Mouse (Mus musculus): ENCODE measurements around the gene Plekhg5.
"Not testable (repeated sequence)": the region's sequence is repeated elsewhere in the genome, so short reads cannot be mapped to it uniquely, and the experiment has no call there.

Plekhg5 gene

DNA sequence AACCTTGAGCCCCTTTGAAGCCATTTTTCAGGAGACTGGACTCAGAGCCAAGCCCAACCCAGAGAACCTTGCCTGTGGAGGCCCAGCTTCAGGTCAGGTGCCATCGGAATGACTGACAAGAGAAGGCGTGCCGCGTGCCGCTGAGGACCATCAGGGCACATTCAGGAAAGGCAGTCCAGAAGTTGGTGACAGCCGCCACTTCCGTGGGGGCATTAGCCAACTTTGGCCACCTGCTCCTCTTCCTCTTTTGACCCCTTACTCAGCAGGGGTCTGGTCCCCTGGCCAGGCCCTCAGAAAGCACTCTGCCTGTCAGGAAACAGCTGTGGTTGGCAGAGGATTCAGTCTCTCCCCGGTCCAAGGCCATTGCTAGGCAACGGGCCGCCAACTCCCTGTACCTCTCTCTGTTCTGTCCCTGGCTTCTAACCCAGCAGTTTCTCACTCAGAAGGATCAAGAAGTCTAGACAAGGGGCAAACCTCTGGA, at the start of gene Plekhg5:
TSS of gene Plekhg5 (plus strand) at position 378 of the 481 bp plus-strand sequence.
- DNase-seq = no peak

DNA sequence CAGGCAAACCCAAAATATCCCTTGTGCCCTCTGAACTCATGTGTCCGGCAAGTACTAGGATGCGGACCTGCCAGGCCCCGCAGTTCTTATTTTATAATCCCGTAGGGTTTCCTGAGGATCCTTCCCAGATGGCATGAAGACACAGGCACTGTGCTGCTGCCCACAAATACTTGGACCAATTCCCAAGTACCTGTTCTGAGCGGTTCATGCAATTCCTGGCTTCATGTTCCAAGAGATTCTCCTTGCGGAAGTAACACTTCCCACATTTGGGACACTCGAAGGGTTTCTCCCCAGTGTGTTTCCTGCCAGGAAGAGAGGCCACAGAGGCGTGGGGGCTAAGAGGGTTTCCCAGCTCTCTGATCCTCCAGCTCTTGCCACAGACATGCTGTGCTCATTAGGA, 49.8 kb upstream of the Plekhg5 start:
- DNase-seq = peak in 1 of 2 experiments; percentile 49

DNA sequence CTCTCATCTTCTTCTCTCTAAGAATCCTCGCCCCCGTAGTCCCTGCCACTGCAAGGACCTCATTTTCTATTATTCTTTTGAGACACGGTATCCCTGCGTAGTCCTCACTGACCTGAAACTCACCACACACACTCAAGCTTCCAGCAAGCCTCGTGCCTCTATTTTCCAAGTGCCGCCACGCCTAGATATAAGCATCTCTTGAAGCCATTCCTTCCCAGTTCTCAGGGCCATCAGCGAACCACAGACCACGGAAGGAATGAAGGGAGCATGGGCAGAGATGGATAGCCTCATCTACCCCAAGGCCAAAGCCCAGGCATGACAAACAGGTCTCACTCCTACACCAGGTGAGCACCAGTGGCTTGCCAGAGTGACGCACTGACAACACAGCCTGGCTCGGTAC, 47.8 kb upstream of the Plekhg5 start:
- no peak for DNase-seq

GRCm38 (mm10) chr4:152026751-152027508, 45.4 kb upstream of the Plekhg5 start:
- DNase-seq = no peak

- peak; percentile 95 to 97 for DNase-seq
Measured at GRCm38 (mm10) chr4:152027524-152027923, 44.8 kb upstream of the Plekhg5 start, which contains the start of gene Zbtb48. TSS of gene Zbtb48 (minus strand) at chr4:152027671.

GRCm38 (mm10) chr4:152028456-152028855, 43.8 kb upstream of the Plekhg5 start:
- no peak for DNase-seq

DNA sequence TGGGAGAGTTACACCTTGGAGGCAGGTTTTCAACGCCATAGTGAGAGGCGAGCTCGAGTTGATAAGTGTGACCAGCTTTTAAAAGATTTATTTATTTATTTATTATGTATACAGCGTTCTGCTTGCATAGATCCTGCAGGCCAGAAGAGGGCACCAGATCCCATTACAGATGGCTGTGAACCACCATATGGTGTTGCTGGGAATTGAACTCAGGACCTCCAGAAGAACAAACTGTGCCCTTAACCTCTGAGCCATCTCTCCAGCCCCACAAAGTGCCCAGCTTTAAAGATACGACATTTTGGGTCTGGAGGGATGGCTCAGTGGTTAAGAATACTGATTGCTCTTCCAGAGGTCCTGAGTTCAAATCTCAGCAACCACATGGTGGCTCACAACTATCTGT, 43.2 kb upstream of the Plekhg5 start:
- DNase-seq = peak in 1 of 2 experiments; percentile 59

- no peak for DNase-seq
Measured at GRCm38 (mm10) chr4:152029997-152030396, 42.3 kb upstream of the Plekhg5 start.

- DNase-seq = no peak
Measured at GRCm38 (mm10) chr4:152032922-152033321, 39.4 kb upstream of the Plekhg5 start.

- not testable (repeated sequence) for DNase-seq
Measured at GRCm38 (mm10) chr4:152036464-152036863, 35.8 kb upstream of the Plekhg5 start.

DNA sequence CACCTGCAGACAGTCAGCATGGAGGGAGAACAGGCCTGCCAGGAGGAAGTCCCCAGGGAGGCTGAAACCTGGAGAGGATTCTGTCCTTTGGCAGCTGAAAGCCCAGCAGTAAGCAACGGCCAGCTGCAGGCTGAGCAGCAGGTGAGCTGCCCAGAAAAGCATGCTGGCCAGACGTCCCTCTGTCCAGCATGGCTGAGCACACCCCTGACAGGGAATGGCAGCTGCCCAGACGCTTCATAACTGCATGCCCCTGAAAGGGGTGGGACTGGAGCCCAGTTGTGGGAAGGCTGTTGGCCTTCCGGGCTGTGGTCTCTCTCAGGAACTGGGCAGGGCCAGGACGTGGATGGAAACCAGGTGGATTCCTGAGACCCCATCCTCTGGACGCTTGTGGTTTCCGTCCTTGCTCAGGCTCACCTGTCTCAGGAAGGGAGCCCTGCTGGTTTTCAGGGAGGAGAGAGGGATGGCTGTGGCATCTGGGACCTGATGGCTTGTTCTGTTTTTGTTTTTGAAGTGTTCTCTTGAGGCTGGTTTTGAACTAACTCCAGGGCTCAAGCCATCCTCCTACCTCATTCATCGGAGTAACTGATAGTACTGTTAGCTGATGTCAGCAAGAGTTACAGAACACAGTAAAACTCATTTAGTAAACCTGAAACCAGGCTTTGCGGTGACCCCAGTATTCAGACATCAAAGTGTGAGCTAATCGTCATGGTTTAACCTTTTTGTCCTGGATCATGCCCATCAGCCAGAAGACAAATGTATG, 33.9 kb upstream of the Plekhg5 start, which contains the start of gene Tas1r1:
TSS of gene Tas1r1 (minus strand) at position 344 of the 760 bp plus-strand sequence.
- DNase-seq = no peak

GRCm38 (mm10) chr4:152038985-152039830, 33.1 kb upstream of the Plekhg5 start, which contains the start of gene Nol9:
TSS of gene Nol9 (plus strand) at chr4:152039321.
- DNase-seq = peak; percentile 97

DNA sequence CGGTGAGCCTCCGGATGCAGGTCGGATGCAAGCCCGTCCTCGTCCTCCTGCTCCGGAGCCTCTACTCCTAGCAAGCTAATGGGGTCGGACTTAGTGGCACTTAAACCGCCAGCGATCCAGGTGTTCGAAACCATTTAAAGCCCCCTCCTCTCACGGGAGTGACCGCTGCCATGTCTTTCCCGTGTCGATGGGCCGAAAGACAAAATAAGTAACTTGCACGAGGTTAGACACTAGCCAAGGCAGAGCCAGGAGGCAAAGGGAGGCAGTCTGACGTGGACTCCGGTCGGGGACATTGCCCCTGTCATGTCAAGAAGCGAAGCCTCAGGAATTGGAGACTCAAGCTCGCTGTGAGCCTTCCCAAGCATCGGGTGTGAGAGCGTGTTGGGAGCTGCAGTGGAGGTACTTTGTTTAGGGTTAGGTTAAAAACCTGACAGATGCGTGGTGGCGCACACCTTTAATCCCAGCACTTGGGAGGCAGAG, 32.4 kb upstream of the Plekhg5 start:
- no peak for DNase-seq

GRCm38 (mm10) chr4:152041924-152042641, 30.2 kb upstream of the Plekhg5 start:
- DNase-seq = no peak

DNA sequence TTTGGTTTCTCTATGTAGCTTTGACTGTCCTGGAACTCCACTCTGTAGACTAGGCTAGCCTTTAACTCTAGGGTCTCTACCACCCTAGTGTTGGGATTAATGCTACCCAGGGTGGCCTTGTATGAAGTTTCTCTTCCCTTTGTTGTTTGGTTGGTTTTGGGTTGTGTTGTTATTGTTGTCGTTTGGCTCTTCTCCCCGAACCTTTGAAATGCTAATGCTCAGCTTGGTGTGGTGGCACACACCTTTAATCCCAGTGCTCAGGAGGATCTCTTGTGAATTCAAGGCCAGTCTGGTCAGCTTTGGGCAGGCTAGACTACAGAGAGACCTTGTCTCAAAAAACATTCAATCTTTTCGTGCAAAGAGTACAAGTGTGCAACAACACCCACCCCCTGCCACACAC, 29.1 kb upstream of the Plekhg5 start:
- no peak for DNase-seq

DNA sequence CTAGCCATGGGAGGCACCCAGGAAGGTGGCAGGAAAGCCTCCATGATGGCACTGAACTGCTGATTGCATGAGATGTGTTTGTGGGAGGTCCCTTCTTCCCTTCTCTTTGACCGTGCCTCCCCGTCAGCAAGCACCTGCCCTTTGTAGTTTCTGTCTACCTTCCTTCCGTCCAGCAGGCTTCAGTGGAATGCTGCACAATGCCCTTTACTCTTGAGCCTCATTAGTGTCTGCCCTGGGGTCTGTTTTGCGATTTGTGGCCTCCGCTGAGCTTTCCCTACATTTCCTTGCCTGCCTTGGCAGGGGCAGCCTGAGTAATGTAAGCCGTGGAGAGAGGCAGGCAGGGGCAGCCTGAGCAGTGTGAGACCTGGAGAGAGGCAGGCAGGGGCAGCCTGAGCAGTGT, 27.7 kb upstream of the Plekhg5 start:
- no peak for DNase-seq

- DNase-seq = no peak
Measured at GRCm38 (mm10) chr4:152062390-152063110, 9.7 kb upstream of the Plekhg5 start.

GRCm38 (mm10) chr4:152067280-152067679, 5.0 kb upstream of the Plekhg5 start:
- DNase-seq = no peak

DNA sequence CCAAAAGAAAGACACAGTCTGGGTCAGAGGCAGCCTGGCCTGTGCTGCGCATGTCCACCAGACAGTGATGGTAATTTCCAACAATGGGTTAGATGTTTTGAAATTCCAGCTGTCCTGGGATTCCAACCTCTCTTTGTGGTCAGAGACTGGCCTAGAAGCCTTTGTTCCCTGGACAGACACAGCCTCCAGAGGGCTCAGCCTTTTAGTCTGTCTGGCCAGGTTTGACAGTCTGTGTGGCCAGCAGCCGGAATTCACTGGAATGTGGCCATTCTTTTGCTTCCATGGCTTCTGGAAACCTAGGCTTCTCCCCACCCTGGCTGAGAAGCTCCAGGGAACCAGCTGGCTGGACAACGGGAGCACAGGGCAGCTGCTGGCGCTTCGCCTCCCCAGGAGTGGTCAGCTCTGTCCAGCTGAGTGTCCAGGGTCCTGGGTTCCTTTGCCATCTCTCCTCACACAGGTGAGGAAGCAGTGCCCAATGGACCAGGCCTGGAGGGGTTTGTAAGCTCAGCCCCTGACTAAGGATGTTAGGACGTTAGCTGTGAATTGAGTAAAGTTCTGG, 4.1 kb upstream of the Plekhg5 start:
- no peak for DNase-seq

DNA sequence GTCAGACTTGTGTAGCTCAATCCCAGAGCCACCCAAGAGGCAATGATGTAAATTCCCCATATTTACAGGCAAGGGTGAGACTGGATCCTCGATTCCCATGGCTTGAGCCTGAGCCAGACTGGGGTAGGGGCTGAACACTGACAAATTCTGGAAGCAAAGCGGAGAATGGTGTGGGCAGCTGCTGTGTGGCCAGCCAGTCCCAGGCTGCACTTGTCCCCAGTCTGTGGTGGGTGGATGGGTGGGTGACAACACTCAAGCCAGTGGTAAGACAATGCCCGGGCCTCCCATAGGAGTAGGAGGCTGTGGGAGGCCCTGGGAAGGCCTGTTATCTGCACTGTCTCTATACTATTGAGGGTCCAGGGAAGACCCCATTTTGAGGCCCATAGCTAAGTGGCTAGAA, 3.1 kb upstream of the Plekhg5 start:
- DNase-seq = no peak
